Mouse (Mus musculus): ENCODE data around the gene Pcgf1. TPM values are rescaled to one million over a fixed set of nuclear protein-coding genes. Genes with fewer than 3 reads are reported as not detected.

The Pcgf1 gene
- total RNA-seq, 2 experiments from 2014 or later, result 33.7 to 37.9 TPM

- peak; percentile 87 to 95 for DNase-seq (ENCODE audit: low spot score in 2 of 2)
These were observed 23.6 kb downstream of the Pcgf1 start, which contains the start of the genes Ccdc142 and Gm42688 for GRCm38 (mm10) chr6:83101316-83101687. TSS of gene Ccdc142 (plus strand) at chr6:83101601. TSS of gene Gm42688 (plus strand) at chr6:83101617.

- DNase-seq (ENCODE audit: low spot score in 2 of 2), result peak in 1 of 2 experiments; percentile 68
These were observed 24.3 kb downstream of the Pcgf1 start for GRCm38 (mm10) chr6:83101688-83102556.

GRCm38 (mm10) chr6:83103130-83103650, 25.5 kb downstream of the Pcgf1 start:
- no peak for DNase-seq (ENCODE audit: low spot score in 2 of 2)

GRCm38 (mm10) chr6:83104158-83104557, 26.5 kb downstream of the Pcgf1 start:
- DNase-seq (ENCODE audit: low spot score in 2 of 2), result peak; percentile 62 to 76

GRCm38 (mm10) chr6:83107566-83108400, 30.1 kb downstream of the Pcgf1 start:
- DNase-seq (ENCODE audit: low spot score in 2 of 2), result peak in 1 of 2 experiments; percentile 63

- DNase-seq (ENCODE audit: low spot score in 2 of 2), result peak; percentile 68 to 79
These were observed 31.3 kb downstream of the Pcgf1 start, which contains the start of gene Mrpl53 for GRCm38 (mm10) chr6:83108762-83109668. TSS of gene Mrpl53 (plus strand) at chr6:83109040.

GRCm38 (mm10) chr6:83111510-83112136, 34.0 kb downstream of the Pcgf1 start:
- no peak for DNase-seq (ENCODE audit: low spot score in 2 of 2)

- peak; percentile 88 to 93 for DNase-seq (ENCODE audit: low spot score in 2 of 2)
These were observed 37.5 kb downstream of the Pcgf1 start, which contains the start of gene Mogs for GRCm38 (mm10) chr6:83115011-83115671. TSS of gene Mogs (plus strand) at chr6:83115496.

- DNase-seq (ENCODE audit: low spot score in 2 of 2), result no peak
These were observed 38.2 kb downstream of the Pcgf1 start for GRCm38 (mm10) chr6:83115682-83116372.

GRCm38 (mm10) chr6:83116373-83117164, 38.9 kb downstream of the Pcgf1 start:
- no peak for DNase-seq (ENCODE audit: low spot score in 2 of 2)

- DNase-seq (ENCODE audit: low spot score in 2 of 2), result no peak
These were observed 39.4 kb downstream of the Pcgf1 start for GRCm38 (mm10) chr6:83117165-83117438.

- no peak for DNase-seq (ENCODE audit: low spot score in 2 of 2)
These were observed 39.9 kb downstream of the Pcgf1 start for GRCm38 (mm10) chr6:83117616-83118015.

- no peak for DNase-seq (ENCODE audit: low spot score in 2 of 2)
These were observed 40.7 kb downstream of the Pcgf1 start for GRCm38 (mm10) chr6:83118369-83118768.

GRCm38 (mm10) chr6:83118825-83119733, 41.4 kb downstream of the Pcgf1 start:
- no peak for DNase-seq (ENCODE audit: low spot score in 2 of 2)

GRCm38 (mm10) chr6:83119734-83120051, 42.0 kb downstream of the Pcgf1 start:
- no peak for DNase-seq (ENCODE audit: low spot score in 2 of 2)

- peak; percentile 97 to 99 for DNase-seq (ENCODE audit: low spot score in 2 of 2)
These were observed 43.5 kb downstream of the Pcgf1 start, which contains the start of gene Wbp1 for GRCm38 (mm10) chr6:83120930-83121862. TSS of gene Wbp1 (minus strand) at chr6:83121559.
